Mouse (Mus musculus) neural tube, embryonic 11.5 days (tissue): ENCODE measurements around the gene Rce1. TPM values are rescaled to one million over a fixed set of nuclear protein-coding genes. Genes with fewer than 3 reads are reported as not detected.
A peak's percentile ranks its signal among the peaks of the same experiment; 100 is the strongest.

Experiments used
- ATAC-seq: fragments of 200-750 bp; cut with Nextera tagmentation; 2 replicates; pipeline ENCODE4 v1.8.0; 2017; ENCODE audit warnings: moderate number of reproducible peaks, mild to moderate bottlenecking, moderate TSS enrichment, moderate library complexity; ENCODE audit not compliant: insufficient read depth, low FRiP score, low TSS enrichment
- DNase-seq: peaks from one replicate; pipeline ENCODE4 v3.0.0-alpha.2; 2015; ENCODE audit warnings: low spot score
- H3K27ac ChIP-seq: fragments of 300-500 bp; sonication (generic); 2 replicates; pipeline ENCODE4 v1.5.1; 2014; ENCODE audit warnings: low read depth, mild to moderate bottlenecking, low read length
- H3K27me3 ChIP-seq: fragments of 300-500 bp; sonication (generic); 2 replicates; pipeline ENCODE4 v1.6.1; 2014; ENCODE audit warnings: mild to moderate bottlenecking, low read length, mixed read lengths; ENCODE audit not compliant: control insufficient read depth, insufficient read depth
- H3K36me3 ChIP-seq: fragments of 300-500 bp; sonication (generic); 2 replicates; pipeline ENCODE4 v1.6.1; 2014; ENCODE audit warnings: mild to moderate bottlenecking, low read length, moderate library complexity, mixed read lengths; ENCODE audit not compliant: control insufficient read depth, insufficient read depth
- H3K4me1 ChIP-seq: fragments of 300-500 bp; sonication (generic); 2 replicates; pipeline ENCODE4 v1.6.1; 2014; ENCODE audit warnings: low read length, mixed read lengths; ENCODE audit not compliant: control insufficient read depth, insufficient read depth
- H3K4me2 ChIP-seq: fragments of 300-500 bp; sonication (generic); 2 replicates; pipeline ENCODE4 v1.6.1; 2014; ENCODE audit warnings: low read depth, mild to moderate bottlenecking, moderate library complexity
- H3K4me3 ChIP-seq: fragments of 300-500 bp; sonication (generic); 2 replicates; pipeline ENCODE4 v1.5.1; 2014; ENCODE audit warnings: low read depth, low read length
- H3K9ac ChIP-seq: fragments of 300-500 bp; sonication (generic); 2 replicates; pipeline ENCODE4 v1.6.1; 2014; ENCODE audit warnings: mild to moderate bottlenecking, low read length
- H3K9me3 ChIP-seq: fragments of 300-500 bp; sonication (generic); 2 replicates; pipeline ENCODE4 v1.6.1; 2016; ENCODE audit warnings: low read length; ENCODE audit not compliant: control insufficient read depth
- WGBS: fragments of 180-500 bp; shearing (Covaris S2); extraction: QIAGEN DNeasy Blood & Tissue Kit; methylation state at CpG from one replicate; pipeline ENCODE4 v1.1.7; 2014; 5-methylcytosine and 5-hydroxymethylcytosine counted together
- polyA plus RNA-seq: library from polyadenylated mRNA; unstranded; fragments of >200 nt; fragmentation: Nextera tagmentation; extraction: Ambion mirVana; gene quantifications from 2 replicates; pipeline ENCODE4 v1.2.1, GENCODE M21; 2014

The Rce1 gene
- polyA plus RNA-seq, 1 experiment from 2014 or later = 68.8 TPM

GRCm38 (mm10) chr19:4625829-4626535, 541 bp upstream of the Rce1 start:
- peak overlapping the region; percentile 97 for H3K9ac ChIP-seq
- 2% methylated on average over 35 of the region's 35 CpGs for WGBS
- ATAC-seq (peak; percentile 60), DNase-seq (no peak)
- no peaks in the 10 kb centered on the region for H3K9me3 ChIP-seq
- peak overlapping the region; percentile 90 for H3K4me3 ChIP-seq
- H3K4me2 ChIP-seq = peak overlapping the region; percentile 84
- peaks cover 6% of the 10 kb centered on the region; the same call in 1 of the 2 replicates for H3K36me3 ChIP-seq
- no peaks in the 10 kb centered on the region for H3K27me3 ChIP-seq
- peak overlapping the region; percentile 60 for H3K27ac ChIP-seq
- H3K4me1 ChIP-seq = peaks cover 17% of the 10 kb centered on the region

GRCm38 (mm10) chr19:4624406-4625178, 849 bp downstream of the Rce1 start:
- peak overlapping the region; percentile 84 for H3K4me2 ChIP-seq
- no peaks in the 10 kb centered on the region for H3K27me3 ChIP-seq
- peak overlapping the region; percentile 97 for H3K9ac ChIP-seq
- H3K9me3 ChIP-seq = no peaks in the 10 kb centered on the region
- no peak for ATAC-seq
- H3K36me3 ChIP-seq = peaks cover 6% of the 10 kb centered on the region; the same call in 1 of the 2 replicates
- 35% methylated on average over 4 of the region's 4 CpGs for WGBS
- H3K4me3 ChIP-seq = peak overlapping the region; percentile 90
- H3K4me1 ChIP-seq = peaks cover 17% of the 10 kb centered on the region
- H3K27ac ChIP-seq = no peak overlapping the region
- no peak for DNase-seq

- WGBS = 94% methylated on average over 12 of the region's 12 CpGs
- Histone ChIP-seq H3K4me2 (no peak overlapping the region), H3K27me3 (no peaks in the 10 kb centered on the region), H3K4me1 (peaks cover 17% of the 10 kb centered on the region), H3K9me3 (no peaks in the 10 kb centered on the region), H3K9ac (no peak overlapping the region), H3K4me3 (no peak overlapping the region), H3K27ac (no peak overlapping the region), H3K36me3 (peaks cover 6% of the 10 kb centered on the region; the same call in 1 of the 2 replicates)
- DNase-seq = no peak
- no peak for ATAC-seq
Measured at GRCm38 (mm10) chr19:4624006-4624405, 1.4 kb downstream of the Rce1 start.

GRCm38 (mm10) chr19:4623419-4623818, 2.0 kb downstream of the Rce1 start:
- Histone ChIP-seq H3K9ac (no peak overlapping the region), H3K4me2 (no peak overlapping the region), H3K27me3 (no peaks in the 10 kb centered on the region), H3K4me1 (peaks cover 17% of the 10 kb centered on the region), H3K27ac (no peak overlapping the region), H3K9me3 (no peaks in the 10 kb centered on the region), H3K36me3 (peaks cover 6% of the 10 kb centered on the region; the same call in 1 of the 2 replicates), H3K4me3 (no peak overlapping the region)
- WGBS = 94% methylated on average over 9 of the region's 9 CpGs
- DNase-seq = no peak
- ATAC-seq = no peak

GRCm38 (mm10) chr19:4622780-4623179, 2.7 kb downstream of the Rce1 start:
- 82% methylated on average over 5 of the region's 5 CpGs for WGBS
- H3K4me1 ChIP-seq = peaks cover 17% of the 10 kb centered on the region

GRCm38 (mm10) chr19:4620721-4621120, 4.7 kb downstream of the Rce1 start:
- Histone ChIP-seq H3K4me1 (peaks cover 11% of the 10 kb centered on the region), H3K27me3 (no peaks in the 10 kb centered on the region), H3K9ac (no peak overlapping the region), H3K9me3 (no peaks in the 10 kb centered on the region), H3K4me3 (no peak overlapping the region), H3K4me2 (no peak overlapping the region), H3K36me3 (peaks cover 6% of the 10 kb centered on the region; the same call in 1 of the 2 replicates), H3K27ac (no peak overlapping the region)
- no peak for ATAC-seq
- WGBS = 84% methylated on average over 7 of the region's 7 CpGs
- DNase-seq = no peak

More at GRCm38 (mm10) chr19:4622780-4623179, 2.7 kb downstream of the Rce1 start:
- H3K9me3 ChIP-seq = no peaks in the 10 kb centered on the region
- ATAC-seq (no peak), DNase-seq (no peak)
- no peak overlapping the region for H3K9ac ChIP-seq
- no peak overlapping the region for H3K4me3 ChIP-seq
- H3K4me2 ChIP-seq = no peak overlapping the region
- H3K27ac ChIP-seq = no peak overlapping the region
- peaks cover 6% of the 10 kb centered on the region; the same call in 1 of the 2 replicates for H3K36me3 ChIP-seq
- no peaks in the 10 kb centered on the region for H3K27me3 ChIP-seq

- Histone ChIP-seq H3K4me1 (peaks cover 6% of the 10 kb centered on the region), H3K9me3 (no peaks in the 10 kb centered on the region), H3K27ac (no peak overlapping the region), H3K36me3 (peaks cover 6% of the 10 kb centered on the region; the same call in 1 of the 2 replicates), H3K9ac (no peak overlapping the region), H3K4me2 (no peak overlapping the region), H3K4me3 (no peak overlapping the region), H3K27me3 (no peaks in the 10 kb centered on the region)
- ATAC-seq = no peak
- 86% methylated on average over 10 of the region's 10 CpGs for WGBS
- no peak for DNase-seq
Measured at GRCm38 (mm10) chr19:4619461-4619860, 6.0 kb downstream of the Rce1 start.

GRCm38 (mm10) chr19:4618183-4618582, 7.3 kb downstream of the Rce1 start:
- no peaks in the 10 kb centered on the region for H3K9me3 ChIP-seq
- H3K4me1 ChIP-seq = peaks cover 18% of the 10 kb centered on the region
- DNase-seq (peak; percentile 53), ATAC-seq (no peak)
- peaks cover 6% of the 10 kb centered on the region for H3K36me3 ChIP-seq
- H3K9ac ChIP-seq = no peak overlapping the region
- WGBS = 30% methylated on average over 18 of the region's 18 CpGs
- H3K4me3 ChIP-seq = no peak overlapping the region
- no peak overlapping the region for H3K4me2 ChIP-seq
- no peak overlapping the region for H3K27ac ChIP-seq
- no peaks in the 10 kb centered on the region for H3K27me3 ChIP-seq
